Mouse (Mus musculus): Measurements from ENCODE around the gene D630039A03Rik.

Gene D630039A03Rik

DNA sequence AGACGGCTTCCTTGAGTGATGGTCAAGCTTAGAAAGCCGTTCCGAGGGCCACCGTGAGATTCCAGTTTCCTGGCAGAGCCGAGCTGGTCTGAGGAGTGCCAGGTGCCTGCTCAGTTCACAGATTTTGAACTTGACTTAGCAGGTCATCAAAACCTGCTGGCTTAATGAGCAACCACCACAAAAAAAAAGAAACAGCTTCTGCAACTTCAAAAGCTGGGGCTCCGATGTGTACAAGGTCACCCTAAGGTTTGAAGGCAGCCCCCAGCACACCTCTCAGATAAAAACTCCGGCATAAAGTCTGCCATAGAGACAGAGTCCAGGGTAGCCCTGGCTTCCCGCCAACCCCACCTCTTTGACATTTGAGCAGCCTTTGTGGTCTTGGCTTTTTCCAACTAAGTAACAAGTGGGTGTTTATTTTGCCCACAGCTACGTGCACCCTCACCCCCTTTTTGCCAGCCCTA, at the start of gene D630039A03Rik:
Gene D630039A03Rik, minus strand, starts transcription at position 97 of the 461 bp plus-strand sequence.
- DNase-seq (ENCODE audit: low read depth, low spot score): peak; percentile 60

DNA sequence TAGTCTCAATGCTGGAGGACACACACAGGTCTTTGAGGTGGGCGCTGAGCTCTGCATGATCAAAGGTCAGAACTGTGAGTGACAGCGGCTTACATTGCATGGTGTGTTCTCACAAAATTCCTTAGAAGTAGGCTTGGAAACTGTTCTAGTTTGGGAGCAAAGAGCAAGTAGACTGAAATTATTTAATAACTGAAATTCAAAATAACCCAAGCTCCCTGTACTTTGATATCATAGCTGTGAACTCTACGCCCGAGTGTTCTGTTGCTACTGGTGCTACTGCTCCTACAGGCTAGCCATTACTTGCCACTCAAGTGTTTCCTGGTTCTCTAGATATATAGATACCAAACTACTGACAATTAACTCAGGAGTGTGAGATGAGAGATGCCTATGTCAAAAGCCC, 49.4 kb upstream of the D630039A03Rik start:
- no peak for DNase-seq (ENCODE audit: low read depth, low spot score)

DNA sequence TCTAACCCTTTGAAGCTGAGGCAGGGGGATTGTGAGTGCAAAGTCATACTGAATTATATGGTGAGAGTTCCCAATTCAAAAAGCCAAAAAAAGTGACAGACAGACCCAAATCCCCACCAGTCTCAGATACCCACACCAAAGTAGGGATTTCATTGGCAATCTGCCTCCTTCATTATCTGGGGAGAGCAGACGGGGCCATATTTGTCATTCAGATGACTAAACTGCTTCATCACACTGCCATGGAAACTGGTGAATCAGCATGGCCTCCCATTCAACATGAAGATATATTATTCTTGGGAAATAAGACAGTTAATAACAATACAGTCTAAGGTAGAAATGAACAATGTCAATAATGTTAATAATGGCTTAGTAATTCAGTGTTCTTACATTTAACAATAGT, 48.0 kb upstream of the D630039A03Rik start:
- DNase-seq (ENCODE audit: low read depth, low spot score): no peak

DNA sequence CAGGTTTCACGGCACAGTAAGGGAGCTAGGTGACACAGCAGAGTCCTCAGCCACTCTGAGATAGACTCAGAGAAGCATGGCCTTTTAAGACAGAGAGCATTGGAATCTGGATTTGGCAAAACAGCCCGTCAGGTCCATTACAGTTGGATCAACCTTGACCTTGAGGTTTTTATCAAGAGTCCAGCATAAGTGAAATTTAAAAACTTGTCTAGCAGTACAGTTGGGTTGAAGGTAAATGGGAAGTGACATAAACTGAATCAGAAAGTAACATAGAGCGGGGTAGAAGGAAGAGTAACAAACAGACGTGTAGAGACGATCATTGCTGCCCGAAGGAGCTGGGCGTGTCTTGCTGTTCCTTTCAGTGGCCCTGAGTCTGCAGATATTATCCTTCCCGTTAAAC, 43.0 kb upstream of the D630039A03Rik start:
- DNase-seq (ENCODE audit: low read depth, low spot score): no peak

DNA sequence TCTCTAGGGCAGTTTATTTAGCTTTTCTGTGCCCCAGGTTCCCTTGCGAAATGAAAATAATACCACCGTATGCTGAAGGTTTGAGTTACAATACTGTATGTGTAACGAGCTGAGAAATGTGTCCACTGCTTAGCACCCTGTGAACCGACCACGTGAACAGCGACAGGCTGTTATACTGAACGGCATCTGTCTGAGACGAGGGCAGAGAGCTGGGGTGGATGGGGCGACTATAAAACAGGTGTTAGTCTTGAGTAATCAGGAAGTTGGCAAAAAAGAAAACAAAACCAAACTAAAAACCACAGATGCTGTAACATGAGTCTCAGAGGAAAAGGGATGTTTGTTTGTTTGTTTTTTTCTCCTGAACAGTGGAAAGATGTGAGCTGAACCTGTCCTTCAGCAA, 42.0 kb upstream of the D630039A03Rik start:
- DNase-seq (ENCODE audit: low read depth, low spot score): peak; percentile 40

DNA sequence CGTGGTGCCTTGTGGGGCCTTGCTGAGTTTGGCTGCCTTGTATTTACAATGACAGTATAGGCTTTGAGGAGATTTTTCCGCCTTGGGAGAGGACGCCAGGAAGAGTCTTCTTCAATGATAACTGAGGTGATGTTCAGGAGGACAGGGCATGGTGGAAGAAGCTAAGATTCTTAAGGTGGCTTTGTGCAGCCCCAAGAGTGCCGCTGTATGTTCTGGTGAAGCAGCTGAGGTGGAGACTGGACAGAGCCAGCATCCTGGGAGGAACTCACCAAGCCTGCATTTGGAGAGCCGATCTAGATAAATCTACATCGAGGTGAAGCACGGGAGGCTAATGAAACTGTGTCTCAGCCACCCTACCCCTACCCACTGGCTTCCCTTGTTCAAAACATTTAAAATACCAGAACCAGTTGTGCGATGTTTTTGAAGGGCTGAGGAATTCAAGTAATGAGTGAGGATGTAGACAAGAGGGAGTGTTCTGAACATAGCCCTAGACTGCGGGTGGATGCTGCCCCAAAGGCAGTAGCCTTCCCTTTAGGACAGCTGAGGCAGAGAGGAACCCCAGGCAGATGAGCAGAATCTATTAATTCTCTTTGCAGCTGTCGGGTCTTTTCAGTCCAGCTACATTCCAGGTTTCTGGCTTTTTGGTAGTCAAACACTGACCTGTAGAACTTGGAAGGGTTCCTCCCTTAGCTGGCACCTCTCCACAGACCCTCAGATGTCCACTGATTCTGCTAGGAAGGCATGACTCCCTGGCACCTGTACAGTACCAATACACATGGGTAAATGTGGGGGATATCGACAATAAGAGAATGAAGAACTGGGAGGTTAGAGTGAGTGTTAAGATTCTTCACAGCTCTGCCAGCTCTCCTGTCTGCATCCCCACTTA, 41.3 kb upstream of the D630039A03Rik start:
- DNase-seq (ENCODE audit: low read depth, low spot score): no peak

DNA sequence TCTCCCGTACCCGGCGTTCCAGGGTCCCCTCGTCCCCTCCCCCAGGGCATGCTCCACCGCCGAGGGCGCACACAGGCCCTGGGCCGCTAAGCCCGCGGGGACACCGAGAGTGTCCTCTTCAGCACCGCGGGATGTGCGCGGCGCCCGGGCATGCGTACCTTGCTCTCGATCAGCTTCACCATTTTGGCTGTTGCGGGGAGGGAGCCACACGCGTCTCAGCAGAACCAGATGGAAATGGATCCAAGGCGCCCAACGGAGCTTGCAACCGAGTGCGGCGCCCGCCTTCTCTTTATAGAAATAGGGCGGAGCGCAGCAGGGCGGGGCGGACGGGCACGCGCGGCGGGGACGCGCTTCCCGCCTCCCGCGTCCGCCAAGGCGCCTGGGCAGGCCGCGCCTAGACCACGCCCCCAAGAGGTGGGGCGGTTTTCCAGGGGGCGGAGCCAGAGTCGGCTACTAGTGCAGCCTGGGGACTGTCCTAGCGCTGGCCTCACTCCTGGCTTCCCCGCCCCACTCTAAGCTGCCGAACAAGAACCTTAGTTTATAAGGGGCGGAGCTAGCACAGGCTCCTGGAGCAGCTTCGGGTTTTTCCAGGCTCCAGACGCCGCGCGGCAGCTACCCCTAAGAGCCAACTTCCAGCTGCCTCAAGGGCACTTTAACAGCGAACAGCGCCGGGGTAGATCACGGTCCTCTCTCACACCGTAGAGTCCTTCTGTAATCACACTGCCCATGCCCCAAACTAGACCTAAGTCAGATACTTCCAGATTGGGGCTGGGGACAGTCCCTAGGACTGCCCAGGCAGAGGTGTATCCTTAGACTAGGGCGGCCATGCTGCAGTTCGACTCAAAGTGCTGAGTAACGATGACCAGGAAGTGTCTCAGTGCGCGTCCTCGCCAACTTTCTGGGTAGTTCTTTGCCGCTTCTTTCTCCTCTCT, 40.2 kb upstream of the D630039A03Rik start, which contains the start of gene Txn1:
Gene Txn1, minus strand, starts transcription at position 383 of the 932 bp plus-strand sequence.
- DNase-seq (ENCODE audit: low read depth, low spot score): peak; percentile 97

DNA sequence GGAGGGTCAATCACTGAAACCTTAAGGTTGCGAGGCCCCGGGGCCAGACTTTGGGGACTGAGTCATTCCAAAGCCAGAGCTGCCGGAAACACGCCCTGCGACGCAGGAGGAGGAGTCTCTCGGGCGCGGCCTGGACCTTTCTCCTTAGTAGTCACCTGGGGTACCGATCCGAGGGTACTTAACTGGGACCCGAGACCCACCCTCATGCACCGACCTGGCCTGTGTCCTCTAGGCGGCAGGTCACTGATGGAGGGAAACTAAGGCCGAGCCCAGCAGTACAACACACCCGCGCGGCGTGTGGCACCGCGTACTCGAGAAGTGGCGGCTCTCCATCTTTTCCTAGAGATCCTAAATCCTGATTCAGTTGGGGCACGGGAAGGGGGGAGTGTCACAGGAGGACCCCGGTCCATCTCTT, 39.5 kb upstream of the D630039A03Rik start:
- DNase-seq (ENCODE audit: low read depth, low spot score): peak; percentile 70

DNA sequence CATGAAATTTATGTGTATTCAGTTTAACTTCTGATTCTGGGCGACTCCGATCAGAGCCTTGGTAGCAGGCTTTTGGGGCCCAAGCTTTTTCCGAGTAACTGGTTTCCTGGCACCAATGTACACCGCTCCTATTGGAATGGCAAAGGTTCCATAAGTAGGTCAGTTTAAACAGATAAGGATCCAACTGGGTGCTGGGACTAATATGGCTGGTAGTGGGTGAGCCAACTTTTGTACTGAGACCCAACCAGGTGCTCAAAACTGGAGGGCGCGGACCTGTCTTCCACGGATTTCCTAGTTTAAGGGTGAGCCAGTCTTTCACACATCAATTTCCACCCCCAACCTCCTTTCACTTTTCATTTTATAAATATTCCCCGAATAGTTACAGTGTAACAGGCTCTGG, 38.9 kb upstream of the D630039A03Rik start:
- peak; percentile 9 for DNase-seq (ENCODE audit: low read depth, low spot score)

DNA sequence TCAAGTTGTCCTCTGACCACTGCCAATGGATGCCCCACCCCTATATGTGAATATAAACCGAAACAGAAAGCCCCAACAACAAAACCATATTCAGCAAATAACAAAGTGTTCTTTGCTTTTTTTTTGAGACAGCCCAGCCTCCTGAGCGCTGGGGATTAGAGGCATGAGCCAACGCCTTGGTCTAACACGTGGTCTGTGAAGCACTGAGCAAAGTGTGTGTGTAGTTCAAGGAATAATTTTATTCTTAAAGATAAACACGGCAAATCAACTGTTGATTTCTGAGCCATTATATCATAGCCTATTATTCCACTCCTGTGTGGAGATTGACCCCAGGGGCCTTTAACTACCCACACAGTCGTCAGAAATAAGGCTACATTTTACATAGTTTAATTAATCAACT, 38.5 kb upstream of the D630039A03Rik start:
- peak; percentile 37 for DNase-seq (ENCODE audit: low read depth, low spot score)

DNA sequence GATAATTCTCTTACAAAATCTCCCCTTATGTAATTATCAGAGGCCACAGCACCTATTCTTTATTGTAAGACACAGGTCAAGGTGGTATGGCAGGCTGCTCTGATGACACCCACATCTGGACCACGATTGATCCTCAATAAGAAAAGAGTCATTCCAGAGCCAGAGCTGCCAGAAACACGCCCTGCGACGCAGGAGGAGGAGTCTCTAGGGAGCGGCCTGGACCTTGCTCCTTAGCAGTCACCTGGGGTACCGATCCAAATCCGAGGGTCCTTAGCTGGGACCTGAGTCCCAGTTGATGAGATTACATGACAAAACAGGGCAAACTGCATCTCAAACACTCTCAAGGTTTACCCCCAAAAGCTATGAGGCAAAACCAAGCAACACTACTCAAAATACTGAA, 37.7 kb upstream of the D630039A03Rik start:
- DNase-seq (ENCODE audit: low read depth, low spot score): no peak

DNA sequence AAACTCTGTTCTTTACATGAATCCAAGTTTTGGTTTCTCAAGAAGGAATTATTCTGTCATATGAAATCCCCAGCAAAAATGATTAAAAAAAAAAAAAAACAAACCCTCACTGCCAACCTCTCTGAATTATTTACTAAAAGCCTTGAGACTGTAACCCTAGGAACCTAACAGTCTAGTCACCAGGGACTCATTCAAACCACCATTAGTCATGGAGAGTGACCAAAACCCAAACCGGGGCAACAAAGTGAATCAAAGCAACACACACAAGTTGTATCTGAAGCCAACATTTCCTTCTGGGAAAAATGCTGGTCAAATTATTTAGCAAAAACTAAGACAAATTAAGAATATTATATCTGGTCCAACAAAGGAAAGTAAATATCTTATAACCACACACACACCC, 36.8 kb upstream of the D630039A03Rik start:
- no peak for DNase-seq (ENCODE audit: low read depth, low spot score)

DNA sequence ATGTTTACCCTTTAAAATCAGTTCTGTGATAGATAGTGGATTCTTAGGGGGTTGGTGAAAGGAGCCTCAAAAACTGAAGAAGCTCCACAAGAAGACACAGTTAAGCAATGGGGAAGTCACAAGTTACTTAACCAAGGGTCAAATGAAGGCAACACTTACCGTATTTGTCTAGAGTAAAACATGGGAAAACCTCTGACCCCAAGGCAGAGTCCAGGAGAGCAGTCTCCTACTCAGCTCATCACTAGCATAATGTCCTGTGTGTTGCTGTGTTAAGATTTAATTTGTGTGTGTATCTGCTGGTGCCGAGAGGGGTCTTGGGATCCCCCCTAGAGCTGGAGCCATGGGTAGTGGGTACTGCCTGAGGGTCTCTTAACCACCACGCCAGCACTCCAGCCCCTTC, 36.3 kb upstream of the D630039A03Rik start:
- no peak for DNase-seq (ENCODE audit: low read depth, low spot score)

DNA sequence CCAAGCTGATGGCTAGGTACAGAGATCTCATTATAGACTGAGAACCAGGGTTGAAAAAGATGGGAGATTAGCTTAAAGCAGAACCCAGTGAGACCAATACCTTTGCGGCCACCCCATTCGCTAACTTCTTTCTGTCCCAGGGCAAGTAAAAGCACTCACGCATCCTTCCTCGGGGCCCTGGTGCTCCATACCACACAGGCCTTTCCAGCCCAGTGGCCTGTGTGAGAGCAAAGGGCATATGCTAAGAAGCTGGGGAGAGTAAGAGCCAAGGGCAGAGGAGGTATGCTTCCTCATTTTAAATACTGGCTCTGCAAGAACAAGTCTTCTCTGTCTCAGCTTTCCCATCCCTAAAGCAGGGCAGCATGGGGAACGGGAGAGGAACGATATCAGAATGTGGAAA, 33.8 kb upstream of the D630039A03Rik start:
- no peak for DNase-seq (ENCODE audit: low read depth, low spot score)

DNA sequence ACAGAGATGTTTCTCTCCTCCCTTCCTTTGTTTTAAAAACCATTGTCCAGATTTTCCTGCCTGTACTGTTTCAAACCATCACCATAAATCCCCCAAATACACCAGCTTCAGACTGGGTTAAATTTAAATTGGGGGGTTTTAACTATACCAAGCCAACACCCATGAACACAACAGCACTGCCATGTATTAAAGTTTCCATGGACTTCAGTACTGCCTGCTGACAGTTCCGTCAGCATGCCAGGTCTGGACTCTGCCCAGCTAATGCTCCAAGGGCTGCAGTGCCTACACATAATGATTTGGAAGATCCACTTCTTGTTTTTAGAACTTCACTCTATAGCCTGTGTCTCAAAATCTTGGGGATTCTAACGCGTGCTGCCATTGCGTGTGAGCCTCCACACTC, 31.4 kb upstream of the D630039A03Rik start:
- no peak for DNase-seq (ENCODE audit: low read depth, low spot score)

DNA sequence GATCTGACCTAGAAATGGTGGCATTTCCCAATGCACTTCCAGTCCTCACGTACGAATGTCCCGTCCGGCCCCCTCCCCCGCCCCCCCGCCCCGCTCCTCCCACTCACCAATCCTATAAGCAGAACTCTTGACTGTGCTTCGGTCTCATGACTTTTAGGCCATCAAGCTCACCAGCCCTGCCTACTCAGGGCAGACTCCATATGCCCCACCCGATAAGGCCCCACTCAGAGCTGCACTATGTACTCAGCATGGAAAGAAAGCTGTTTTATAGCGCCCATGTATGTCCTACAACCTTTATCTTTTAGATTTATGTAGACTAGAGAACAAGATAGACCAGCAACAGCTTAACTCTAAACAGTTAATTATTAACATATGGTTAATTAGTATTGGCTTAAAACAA, 30.9 kb upstream of the D630039A03Rik start:
- DNase-seq (ENCODE audit: low read depth, low spot score): no peak

DNA sequence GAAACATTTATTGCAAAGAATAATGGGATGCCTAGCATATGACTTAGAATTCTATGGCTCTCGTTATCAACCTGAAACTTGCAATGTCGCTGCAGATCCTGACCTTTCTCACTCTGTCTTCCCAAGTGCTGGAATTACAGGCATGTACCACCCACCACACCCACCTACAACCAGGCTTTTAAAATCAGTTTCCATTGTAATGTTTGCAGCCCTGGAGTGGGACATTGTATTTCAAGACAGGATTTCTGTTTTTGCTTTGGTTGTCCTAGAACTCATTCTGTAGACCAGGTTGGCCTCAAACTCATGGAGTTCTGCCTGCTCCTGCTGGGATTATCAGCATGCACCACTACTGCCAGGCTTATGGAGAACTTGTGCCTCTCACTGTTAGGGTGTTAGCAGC, 26.8 kb upstream of the D630039A03Rik start:
- no peak for DNase-seq (ENCODE audit: low read depth, low spot score)

DNA sequence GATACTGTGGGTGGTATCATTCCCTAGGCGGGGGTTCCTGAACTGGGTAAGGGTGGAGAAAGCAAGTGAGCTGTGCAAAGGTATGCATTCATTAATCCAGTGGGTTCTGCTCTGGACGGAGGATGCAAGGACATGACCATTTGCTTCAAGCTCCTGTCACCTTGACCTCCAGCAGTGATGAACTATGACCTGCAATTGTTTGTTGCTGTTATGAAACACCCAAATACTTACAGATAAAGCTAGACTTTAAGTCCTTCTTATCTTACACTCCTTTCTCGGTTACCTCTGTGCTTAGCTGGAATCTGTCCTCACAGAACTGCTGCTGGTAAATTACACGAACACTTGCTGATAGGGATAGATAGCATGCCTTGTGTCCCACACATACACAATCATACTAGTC, 24.5 kb upstream of the D630039A03Rik start:
- DNase-seq (ENCODE audit: low read depth, low spot score): no peak

DNA sequence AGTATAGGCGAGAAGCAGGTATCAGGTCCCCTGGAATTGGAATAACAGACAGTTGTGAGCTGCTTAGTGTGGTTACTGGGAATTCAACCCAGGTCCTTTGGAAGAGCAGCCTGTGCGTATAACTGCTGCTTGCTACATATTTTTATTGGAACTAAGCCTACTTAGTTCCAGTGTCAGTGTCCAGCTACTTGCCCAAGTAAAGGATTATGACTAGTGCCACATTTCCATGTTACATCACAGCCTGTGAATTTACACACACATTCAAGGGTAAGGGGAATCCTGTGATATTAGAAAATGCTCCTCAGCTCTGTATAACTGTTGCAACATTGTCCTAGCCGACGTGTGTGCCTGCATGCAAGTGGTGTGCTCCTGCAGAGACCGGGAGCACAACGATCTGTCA, 21.2 kb upstream of the D630039A03Rik start:
- no peak for DNase-seq (ENCODE audit: low read depth, low spot score)

DNA sequence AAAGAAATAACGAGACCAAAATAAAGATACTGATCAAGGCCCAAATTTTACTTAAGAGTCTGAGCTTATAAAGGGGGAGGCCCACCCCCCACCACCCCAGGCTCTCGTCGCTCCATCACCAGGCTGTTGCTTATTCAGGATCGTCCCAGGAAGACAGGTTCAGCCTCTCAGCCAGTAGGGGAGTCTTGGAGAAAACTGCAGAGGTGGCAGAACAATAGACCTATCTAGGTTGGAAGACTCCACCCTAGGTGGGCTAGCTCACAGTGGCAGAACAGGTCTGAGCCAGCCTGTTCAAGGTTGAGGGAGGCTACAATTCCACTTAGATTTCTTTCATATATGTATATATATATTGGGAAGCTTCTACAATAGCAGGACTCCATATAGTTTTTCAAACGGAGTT, 18.1 kb upstream of the D630039A03Rik start:
- DNase-seq (ENCODE audit: low read depth, low spot score): no peak

DNA sequence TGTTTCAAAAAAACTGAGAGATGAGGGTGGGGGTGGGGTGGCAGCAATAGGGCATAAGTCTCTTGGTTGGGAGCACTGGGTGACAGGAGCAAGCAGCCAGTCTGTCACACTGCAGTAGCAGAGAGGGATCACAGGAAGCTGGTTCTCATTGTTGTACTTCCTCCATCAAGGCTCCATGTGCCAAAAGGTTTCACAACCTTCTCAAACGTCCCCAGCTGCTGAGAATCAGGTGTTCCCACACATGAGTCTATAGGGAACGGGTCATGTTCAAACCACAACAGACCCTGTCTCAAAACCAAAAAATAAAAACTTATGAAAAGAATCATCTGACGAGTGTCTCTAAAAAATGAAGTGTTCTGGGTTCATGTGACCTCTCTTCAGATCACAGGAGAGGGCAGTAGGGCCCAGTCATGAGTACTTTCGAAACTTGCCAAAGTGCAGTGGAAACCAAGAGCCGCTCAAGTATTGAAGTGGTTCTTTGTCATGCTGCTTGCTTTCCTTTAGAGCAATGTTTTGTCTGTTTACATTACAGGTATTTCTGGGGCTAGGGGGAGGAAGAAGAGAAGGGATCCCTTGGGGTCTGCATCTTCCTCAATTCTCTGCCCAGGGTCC, 14.6 kb upstream of the D630039A03Rik start:
- no peak for DNase-seq (ENCODE audit: low read depth, low spot score)
